Mouse (Mus musculus) myocyte (in vitro differentiated cells): ENCODE results near the gene Lbp. TPM values are rescaled to one million over a fixed set of nuclear protein-coding genes. Genes with fewer than 3 reads are reported as not detected.

Source experiments
- H3K27me3 ChIP-seq: one replicate; pipeline ENCODE4 v1.6.1; 2011; ENCODE audit not compliant: control insufficient read depth, insufficient read depth, insufficient read length
- H3K36me3 ChIP-seq: one replicate; pipeline ENCODE4 v1.6.1; 2011; ENCODE audit not compliant: control insufficient read depth, insufficient read depth
- H3K4me2 ChIP-seq: one replicate; pipeline ENCODE4 v1.6.1; 2011; ENCODE audit warnings: low read depth, control low read depth
- H3K4me3 ChIP-seq: one replicate; pipeline ENCODE4 v1.5.1; 2011; ENCODE audit warnings: mild to moderate bottlenecking, control low read depth, moderate library complexity
- H3K79me2 ChIP-seq: one replicate; pipeline ENCODE4 v1.6.1; 2011; ENCODE audit not compliant: control insufficient read depth, insufficient read depth
- H3ac ChIP-seq: one replicate; pipeline ENCODE4 v1.6.1; 2011; ENCODE audit not compliant: control insufficient read depth, insufficient read length
- CEBPB ChIP-seq: IDR thresholded peaks from 2 replicates; pipeline ENCODE4 v1.6.1; 2011; ENCODE audit warnings: mild to moderate bottlenecking, moderate library complexity; ENCODE audit not compliant: poor library complexity, insufficient read depth, severe bottlenecking
- E2F4 ChIP-seq: IDR thresholded peaks from one replicate; pipeline ENCODE4 v1.6.1; 2011; ENCODE audit warnings: mild to moderate bottlenecking, control low read depth, moderate library complexity; ENCODE audit not compliant: insufficient read depth
- MAX ChIP-seq: IDR thresholded peaks from one replicate; pipeline ENCODE4 v1.6.1; 2011; ENCODE audit warnings: low read depth, mild to moderate bottlenecking, control low read depth
- MYOD1 ChIP-seq, 3 experiments: IDR thresholded peaks; one replicate each; pipeline ENCODE4 v1.6.1; 2011; ENCODE audit warnings: control low read depth in 2 of 3, low read depth in 2 of 3, mild to moderate bottlenecking in 2 of 3, moderate library complexity in 1 of 3; ENCODE audit not compliant: insufficient read length in 2 of 3, control insufficient read depth in 1 of 3
- MYOG ChIP-seq, 3 experiments: IDR thresholded peaks; one replicate each; pipeline ENCODE4 v1.6.1; 2011; ENCODE audit warnings: control low read depth in 2 of 3, low read depth in 2 of 3, mild to moderate bottlenecking in 2 of 3; ENCODE audit not compliant: insufficient read length in 2 of 3, control insufficient read depth in 1 of 3, insufficient read depth in 1 of 3
- POLR2A ChIP-seq: IDR thresholded peaks from one replicate; pipeline ENCODE4 v1.6.1; 2011; ENCODE audit warnings: low read depth, mild to moderate bottlenecking, control low read depth, moderate library complexity; ENCODE audit not compliant: insufficient read length
- POLR2AphosphoS2 ChIP-seq: IDR thresholded peaks from one replicate; pipeline ENCODE4 v1.6.1; 2011; ENCODE audit warnings: low read depth, control low read depth; ENCODE audit not compliant: insufficient read length
- REST ChIP-seq: IDR thresholded peaks from one replicate; pipeline ENCODE4 v1.6.1; 2011; ENCODE audit warnings: mild to moderate bottlenecking, control low read depth, moderate library complexity; ENCODE audit not compliant: insufficient read depth, insufficient read length
- SRF ChIP-seq: IDR thresholded peaks from one replicate; pipeline ENCODE4 v1.6.1; 2011; ENCODE audit warnings: low read depth; ENCODE audit not compliant: control insufficient read depth, insufficient read length
- TCF12 ChIP-seq: IDR thresholded peaks from one replicate; pipeline ENCODE4 v1.6.1; 2011; ENCODE audit warnings: mild to moderate bottlenecking, control low read depth; ENCODE audit not compliant: poor library complexity, insufficient read depth, severe bottlenecking
- TCF3 ChIP-seq: IDR thresholded peaks from one replicate; pipeline ENCODE4 v1.6.1; 2011; ENCODE audit warnings: low read depth, control low read depth; ENCODE audit not compliant: insufficient read length
- USF1 ChIP-seq: IDR thresholded peaks from one replicate; pipeline ENCODE4 v1.6.1; 2011; ENCODE audit warnings: low read depth, mild to moderate bottlenecking, control low read depth, moderate library complexity
- polyA plus RNA-seq: library from polyadenylated mRNA; unstranded; fragments of >200 nt; fragmentation: generic; extraction: Trizol; gene quantifications from one replicate; pipeline ENCODE4 v1.2.1, GENCODE M21; 2012; ENCODE audit warnings: missing spikeins

The Lbp gene
- 0.11 TPM for polyA plus RNA-seq

DNA sequence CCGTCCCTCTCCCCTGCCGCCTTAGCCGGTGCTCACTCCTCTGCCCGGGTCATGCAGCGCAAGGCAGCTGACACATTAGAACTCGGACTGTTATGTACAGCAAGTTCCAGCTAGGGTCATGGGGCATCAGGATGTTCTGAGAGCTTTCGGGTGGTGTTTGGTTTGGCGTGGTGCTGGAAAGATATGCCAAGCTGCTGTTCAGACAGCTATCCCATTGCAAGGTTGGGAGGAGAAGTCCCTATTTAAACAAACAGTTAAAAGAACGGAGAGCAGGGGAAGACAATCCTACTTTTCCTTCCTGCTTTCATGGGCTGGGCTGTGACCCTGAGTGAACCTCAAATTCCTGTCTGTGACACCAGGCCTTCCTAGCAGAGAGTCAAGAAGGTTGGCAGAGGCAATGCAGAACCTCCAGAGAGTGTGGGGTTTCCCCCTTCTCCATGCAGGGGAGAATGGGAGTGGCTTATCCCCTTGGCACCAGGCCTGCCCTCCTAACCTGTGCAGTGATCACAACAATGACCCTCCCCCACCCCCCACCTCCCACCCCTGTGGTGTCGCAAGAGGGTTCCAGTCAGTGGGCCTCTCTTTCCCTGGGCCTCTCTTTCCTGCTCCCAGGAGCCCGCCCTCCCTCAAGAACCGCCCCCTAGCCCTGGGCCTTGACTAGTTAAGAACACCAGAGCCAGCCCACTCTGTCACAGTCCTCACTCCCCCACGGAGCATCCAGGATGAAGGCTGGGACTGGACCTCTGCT, at the start of gene Lbp:
Gene Lbp, plus strand, starts transcription at position 546 of the 748 bp plus-strand sequence.
- peaks cover 5% of the 10 kb centered on the region for H3K27me3 ChIP-seq
- TF ChIP-seq TCF12 (no peak), REST (no peak)
- H3K4me2 ChIP-seq: no peak within 1 kb of the TSS
- no peak within 1 kb of the TSS for H3ac ChIP-seq
- no peaks in the 10 kb centered on the region for H3K36me3 ChIP-seq
- no peaks in the 10 kb centered on the region for H3K79me2 ChIP-seq
- H3K4me3 ChIP-seq: no peak within 1 kb of the TSS

DNA sequence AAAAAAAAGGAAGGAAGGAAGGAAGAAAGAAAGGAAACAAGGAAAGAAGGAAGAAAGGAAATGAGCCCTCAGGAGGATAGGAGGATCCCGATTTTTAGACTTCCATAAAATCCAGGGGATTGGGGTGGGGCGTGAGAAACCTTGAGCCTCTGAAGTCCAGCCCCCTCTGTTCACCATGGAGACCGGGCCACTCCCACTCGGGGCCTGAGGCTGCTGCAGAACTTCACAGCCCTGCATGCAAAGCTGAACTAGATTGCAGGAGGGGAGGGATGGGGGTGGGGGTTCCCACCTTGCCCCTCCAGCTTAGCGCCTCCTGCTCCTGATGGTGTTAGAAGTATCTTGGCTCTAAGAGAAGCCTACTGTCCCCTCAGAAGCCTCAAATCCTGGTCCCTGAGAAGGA, 49.4 kb upstream of the Lbp start:
- no peak overlapping the region for H3K4me2 ChIP-seq
- no peaks in the 10 kb centered on the region for H3K36me3 ChIP-seq
- TF ChIP-seq USF1 (no peak), MYOD1 (IDR thresholded peaks at IDR 0.05; ENCODE audit: control insufficient read depth in 1 of 3, insufficient read length in 2 of 3, low read depth in 2 of 3) (no peak), CEBPB (no peak), TCF12 (no peak), TCF3 (no peak), REST (no peak), MYOG (IDR thresholded peaks at IDR 0.05; ENCODE audit: control insufficient read depth in 1 of 3, insufficient read depth in 1 of 3, insufficient read length in 2 of 3, low read depth in 2 of 3) (no peak), POLR2AphosphoS2 (no peak)
- H3K4me3 ChIP-seq: no peak overlapping the region
- H3ac ChIP-seq: no peak overlapping the region
- H3K27me3 ChIP-seq: peaks cover 6% of the 10 kb centered on the region
- H3K79me2 ChIP-seq: no peaks in the 10 kb centered on the region

DNA sequence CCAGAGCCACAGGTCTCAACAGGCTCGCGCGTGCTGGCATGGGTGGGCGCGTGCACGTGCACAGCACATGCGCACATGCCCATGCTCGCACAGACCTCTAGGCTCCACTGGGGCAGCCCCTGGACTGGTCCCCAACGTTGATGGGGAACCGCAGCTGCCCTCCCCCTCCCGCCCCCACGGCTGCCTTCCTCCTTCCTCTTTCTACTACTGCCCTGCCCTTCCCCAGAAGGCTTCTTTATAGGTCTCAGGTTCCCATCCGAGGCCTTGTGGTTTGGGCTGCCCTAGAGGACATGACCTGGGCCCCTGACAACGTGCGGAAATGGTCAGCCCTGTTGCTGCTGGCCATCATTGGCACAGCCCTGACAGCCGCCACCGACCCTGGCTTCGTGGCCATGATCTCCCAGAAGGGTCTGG, 48.3 kb upstream of the Lbp start, which contains the start of gene Bpi:
Gene Bpi, plus strand, starts transcription at position 90 of the 414 bp plus-strand sequence.
- Histone ChIP-seq H3K36me3 (no peaks in the 10 kb centered on the region), H3K79me2 (no peaks in the 10 kb centered on the region), H3ac (no peak within 1 kb of the TSS), H3K27me3 (peaks cover 6% of the 10 kb centered on the region), H3K4me3 (no peak within 1 kb of the TSS), H3K4me2 (peak within 1 kb of the TSS; percentile 38)
- TF ChIP-seq MYOG (IDR thresholded peaks at IDR 0.05; ENCODE audit: control insufficient read depth in 1 of 3, insufficient read depth in 1 of 3, insufficient read length in 2 of 3, low read depth in 2 of 3) (peak in 2 of 3 experiments; percentile 37 to 48), POLR2A (no peak), POLR2AphosphoS2 (no peak), MYOD1 (IDR thresholded peaks at IDR 0.05; ENCODE audit: control insufficient read depth in 1 of 3, insufficient read length in 2 of 3, low read depth in 2 of 3) (peak in 2 of 3 experiments; percentile 70 to 87), TCF3 (no peak)

DNA sequence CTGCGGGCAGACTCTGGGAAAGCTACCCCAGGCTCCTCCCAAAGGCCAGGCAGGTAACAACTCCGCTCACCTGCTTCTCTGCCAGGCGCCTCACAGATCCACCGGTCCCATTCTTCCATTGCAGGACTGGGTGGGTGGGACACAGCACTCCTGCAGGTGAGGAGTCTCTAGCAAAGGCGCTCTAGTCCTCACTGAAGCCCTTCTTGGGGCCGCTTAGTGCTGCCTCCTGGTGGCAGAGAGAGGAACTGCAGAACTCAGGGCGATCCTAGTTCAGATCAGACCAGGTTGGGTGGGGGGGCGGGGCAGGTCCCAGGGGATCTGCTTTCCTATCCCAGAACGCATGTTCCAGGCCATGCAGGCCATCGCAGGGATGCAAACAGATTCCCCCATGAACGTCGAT, 47.5 kb upstream of the Lbp start:
- TF ChIP-seq REST: no peak
- peak overlapping the region; percentile 38 for H3K4me2 ChIP-seq
- H3K79me2 ChIP-seq: no peaks in the 10 kb centered on the region
- H3K36me3 ChIP-seq: no peaks in the 10 kb centered on the region
- H3K27me3 ChIP-seq: peaks cover 6% of the 10 kb centered on the region
- no peak overlapping the region for H3ac ChIP-seq
- H3K4me3 ChIP-seq: no peak overlapping the region

DNA sequence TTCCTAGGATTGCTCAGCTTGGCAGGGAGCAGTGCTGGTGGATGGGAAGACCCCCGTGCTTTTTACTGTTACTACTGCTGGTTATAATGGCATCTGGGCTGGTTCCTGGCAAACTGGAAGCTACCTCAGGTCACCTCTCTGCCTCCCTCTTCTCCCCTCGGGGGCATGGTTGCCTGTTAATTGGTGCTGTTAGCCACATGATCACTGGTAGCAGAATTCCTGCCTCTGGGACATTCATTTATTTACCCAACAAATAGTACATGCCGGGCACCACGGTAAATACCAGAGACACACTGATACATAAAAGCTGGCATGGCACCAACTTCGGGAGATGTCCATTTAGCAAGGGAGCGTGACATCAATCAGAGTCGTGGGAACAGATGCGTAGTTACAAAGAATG, 46.8 kb upstream of the Lbp start:
- Histone ChIP-seq H3K27me3 (peaks cover 6% of the 10 kb centered on the region), H3K4me3 (no peak overlapping the region), H3K4me2 (no peak overlapping the region), H3ac (no peak overlapping the region), H3K36me3 (no peaks in the 10 kb centered on the region), H3K79me2 (no peaks in the 10 kb centered on the region)
- TF ChIP-seq POLR2AphosphoS2: no peak
- TF ChIP-seq MYOG (IDR thresholded peaks at IDR 0.05; ENCODE audit: control insufficient read depth in 1 of 3, insufficient read depth in 1 of 3, insufficient read length in 2 of 3, low read depth in 2 of 3): no peak
- TF ChIP-seq SRF: no peak

DNA sequence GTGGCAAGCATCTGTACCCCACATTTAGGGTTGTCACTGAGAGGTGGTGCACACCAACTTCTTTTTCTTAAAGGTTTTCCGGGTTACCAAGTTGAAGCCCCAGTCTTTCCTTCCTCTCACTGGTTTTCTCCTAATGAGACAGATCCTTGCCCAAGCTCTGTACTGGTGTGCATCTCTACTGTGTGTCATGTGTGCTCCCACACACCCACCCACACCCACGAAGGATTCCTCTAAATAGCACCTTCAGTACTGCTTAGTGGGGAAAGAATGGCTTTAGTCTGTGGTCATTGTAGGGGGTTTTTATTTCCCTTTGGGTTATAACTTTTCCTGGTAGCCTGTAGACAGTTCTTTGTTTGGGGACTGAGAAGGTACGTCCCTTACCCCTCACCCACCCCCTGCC, 41.4 kb upstream of the Lbp start:
- Histone ChIP-seq H3ac (no peak overlapping the region), H3K4me2 (no peak overlapping the region), H3K4me3 (no peak overlapping the region), H3K79me2 (no peaks in the 10 kb centered on the region), H3K36me3 (no peaks in the 10 kb centered on the region), H3K27me3 (peaks cover 26% of the 10 kb centered on the region)
- no peak for TF ChIP-seq TCF3
- TF ChIP-seq TCF12: no peak
- TF ChIP-seq POLR2A: no peak
- TF ChIP-seq POLR2AphosphoS2: no peak
- TF ChIP-seq CEBPB: no peak
- TF ChIP-seq USF1: no peak
- no peak for TF ChIP-seq SRF
- TF ChIP-seq E2F4: no peak
- TF ChIP-seq MYOG (IDR thresholded peaks at IDR 0.05; ENCODE audit: control insufficient read depth in 1 of 3, insufficient read depth in 1 of 3, insufficient read length in 2 of 3, low read depth in 2 of 3): no peak
- no peak for TF ChIP-seq MYOD1 (IDR thresholded peaks at IDR 0.05; ENCODE audit: control insufficient read depth in 1 of 3, insufficient read length in 2 of 3, low read depth in 2 of 3)
- no peak for TF ChIP-seq MAX
